Mouse (Mus musculus): Measurements from ENCODE around the gene Phf24. TPM values are rescaled to one million over a fixed set of nuclear protein-coding genes. Genes with fewer than 3 reads are reported as not detected.
A peak's percentile ranks its signal among the peaks of the same experiment; 100 is the strongest.

Gene Phf24
- polyA plus RNA-seq, 1 experiment = 0.10 TPM

DNA sequence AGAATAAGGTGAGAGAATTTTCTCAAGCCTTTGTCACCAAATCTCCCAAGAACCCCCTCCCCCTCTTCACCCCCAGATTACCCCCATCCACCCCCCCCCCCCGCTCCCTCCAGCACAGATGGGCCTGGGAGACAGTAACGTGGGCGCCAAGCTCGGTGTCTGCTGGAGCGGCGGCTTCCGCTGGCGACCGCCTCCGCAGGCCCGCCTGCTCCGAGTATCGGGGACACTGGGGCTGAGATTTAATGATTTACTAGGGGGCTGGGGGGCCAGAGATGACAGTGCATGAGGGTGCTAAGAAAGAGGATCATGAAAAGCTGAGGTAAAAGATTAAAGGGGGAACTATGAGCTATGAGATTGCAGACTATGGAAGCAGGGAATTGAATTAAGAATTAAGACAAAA lies 32.1 kb downstream of the Phf24 start:
- no peak for TF ChIP-seq POLR2A (IDR thresholded peaks at IDR 0.05; ENCODE audit: insufficient read depth, low read length)
- no peak for TF ChIP-seq CTCF (IDR thresholded peaks at IDR 0.05; ENCODE audit: low read depth, low read length)
- TF ChIP-seq EP300 (IDR thresholded peaks at IDR 0.05; ENCODE audit: insufficient read depth, low read depth, low read length) = no peak
- Histone ChIP-seq H3K27ac (ENCODE audit: insufficient read depth, low read length) (no peak overlapping the region), H3K9me3 (replicated peaks; ENCODE audit: control insufficient read depth, insufficient read depth, low read length, poor library complexity, severe bottlenecking) (no peaks in the 10 kb centered on the region), H3K9ac (ENCODE audit: low read depth, poor library complexity, severe bottlenecking) (no peak overlapping the region), H3K4me1 (ENCODE audit: control insufficient read depth, insufficient read depth, low read length) (peaks cover 4% of the 10 kb centered on the region), H3K27me3 (ENCODE audit: control insufficient read depth, insufficient read depth, low read length, poor library complexity, severe bottlenecking) (no peaks in the 10 kb centered on the region), H3K4me3 (ENCODE audit: low read depth, low read length) (no peak overlapping the region), H3K36me3 (ENCODE audit: control insufficient read depth, insufficient read depth, low read length, poor library complexity, severe bottlenecking) (no peaks in the 10 kb centered on the region)

DNA sequence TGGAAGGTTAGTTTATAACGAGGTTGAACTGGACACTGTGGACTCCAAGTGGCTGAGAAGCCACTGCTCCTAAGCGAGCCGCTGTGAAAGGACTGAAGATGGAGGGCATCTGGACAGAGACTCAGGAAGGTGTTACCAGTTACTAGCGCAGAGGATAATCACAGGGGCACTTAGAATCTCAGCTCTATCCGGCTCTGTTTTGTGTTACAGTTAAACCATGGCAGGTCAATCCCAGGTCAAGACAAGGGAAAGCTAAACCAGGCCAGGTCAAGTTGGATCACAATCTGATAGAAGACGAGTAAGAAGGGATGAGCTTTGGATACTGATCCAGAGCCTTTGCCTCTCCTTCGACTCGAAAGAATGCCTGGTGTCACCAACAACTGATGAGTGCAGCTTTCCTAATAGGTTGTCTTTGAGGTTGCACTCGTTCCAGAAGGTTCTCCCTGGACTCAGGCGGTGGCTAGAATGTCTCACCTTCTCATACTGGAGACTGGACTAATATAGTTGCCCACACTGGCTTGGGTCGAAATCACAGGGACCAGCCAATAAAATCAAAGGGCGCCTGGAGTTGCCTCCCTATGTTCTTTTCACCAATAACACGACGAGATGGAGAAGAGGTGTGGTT lies 32.7 kb downstream of the Phf24 start:
- H3K27ac ChIP-seq (ENCODE audit: insufficient read depth, low read length) = no peak overlapping the region
- H3K9ac ChIP-seq (ENCODE audit: low read depth, poor library complexity, severe bottlenecking) = peak overlapping the region; percentile 42
- H3K4me1 ChIP-seq (ENCODE audit: control insufficient read depth, insufficient read depth, low read length) = peaks cover 4% of the 10 kb centered on the region
- TF ChIP-seq POLR2A (IDR thresholded peaks at IDR 0.05; ENCODE audit: insufficient read depth, low read length) = no peak
- no peak for TF ChIP-seq EP300 (IDR thresholded peaks at IDR 0.05; ENCODE audit: insufficient read depth, low read depth, low read length)
- no peak for TF ChIP-seq CTCF (IDR thresholded peaks at IDR 0.05; ENCODE audit: low read depth, low read length)
- no peaks in the 10 kb centered on the region for H3K9me3 ChIP-seq (replicated peaks; ENCODE audit: control insufficient read depth, insufficient read depth, low read length, poor library complexity, severe bottlenecking)
- peak overlapping the region; percentile 63 for H3K4me3 ChIP-seq (ENCODE audit: low read depth, low read length)
- H3K27me3 ChIP-seq (ENCODE audit: control insufficient read depth, insufficient read depth, low read length, poor library complexity, severe bottlenecking) = no peaks in the 10 kb centered on the region
- no peaks in the 10 kb centered on the region for H3K36me3 ChIP-seq (ENCODE audit: control insufficient read depth, insufficient read depth, low read length, poor library complexity, severe bottlenecking)

DNA sequence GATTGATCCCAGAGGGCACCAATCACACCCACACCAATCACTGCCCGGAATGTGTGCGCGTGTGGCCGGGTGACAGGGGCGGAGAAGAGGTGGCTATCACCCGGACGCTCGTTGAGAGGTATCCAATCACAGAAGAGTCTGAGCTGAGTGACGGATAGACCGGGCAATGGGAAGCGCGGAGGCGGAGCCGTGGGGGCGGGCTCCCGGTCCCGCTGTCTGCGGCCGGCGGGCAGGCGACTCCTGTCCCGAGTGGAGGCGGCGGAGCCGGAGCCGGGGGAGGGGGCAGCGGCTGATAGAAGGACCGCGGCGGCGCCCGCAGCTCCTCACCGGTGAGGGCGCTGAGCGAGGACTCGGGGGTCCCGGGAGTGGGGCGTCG lies 33.2 kb downstream of the Phf24 start, which contains the start of gene Dnajb5:
TSS of gene Dnajb5 (plus strand) at position 139 of the 376 bp plus-strand sequence.
- peaks cover 4% of the 10 kb centered on the region for H3K4me1 ChIP-seq (ENCODE audit: control insufficient read depth, insufficient read depth, low read length)
- peak within 1 kb of the TSS; percentile 69 for H3K4me3 ChIP-seq (ENCODE audit: low read depth, low read length)
- H3K9ac ChIP-seq (ENCODE audit: low read depth, poor library complexity, severe bottlenecking) = peak within 1 kb of the TSS; percentile 88
- no peaks in the 10 kb centered on the region for H3K36me3 ChIP-seq (ENCODE audit: control insufficient read depth, insufficient read depth, low read length, poor library complexity, severe bottlenecking)
- no peaks in the 10 kb centered on the region for H3K27me3 ChIP-seq (ENCODE audit: control insufficient read depth, insufficient read depth, low read length, poor library complexity, severe bottlenecking)
- no peaks in the 10 kb centered on the region for H3K9me3 ChIP-seq (replicated peaks; ENCODE audit: control insufficient read depth, insufficient read depth, low read length, poor library complexity, severe bottlenecking)
- peak within 1 kb of the TSS; percentile 4; the same call in 1 of the 2 replicates for H3K27ac ChIP-seq (ENCODE audit: insufficient read depth, low read length)
- TF ChIP-seq EP300 (IDR thresholded peaks at IDR 0.05; ENCODE audit: insufficient read depth, low read depth, low read length) = no peak
- TF ChIP-seq CTCF (IDR thresholded peaks at IDR 0.05; ENCODE audit: low read depth, low read length) = no peak
- TF ChIP-seq POLR2A (IDR thresholded peaks at IDR 0.05; ENCODE audit: insufficient read depth, low read length) = no peak

DNA sequence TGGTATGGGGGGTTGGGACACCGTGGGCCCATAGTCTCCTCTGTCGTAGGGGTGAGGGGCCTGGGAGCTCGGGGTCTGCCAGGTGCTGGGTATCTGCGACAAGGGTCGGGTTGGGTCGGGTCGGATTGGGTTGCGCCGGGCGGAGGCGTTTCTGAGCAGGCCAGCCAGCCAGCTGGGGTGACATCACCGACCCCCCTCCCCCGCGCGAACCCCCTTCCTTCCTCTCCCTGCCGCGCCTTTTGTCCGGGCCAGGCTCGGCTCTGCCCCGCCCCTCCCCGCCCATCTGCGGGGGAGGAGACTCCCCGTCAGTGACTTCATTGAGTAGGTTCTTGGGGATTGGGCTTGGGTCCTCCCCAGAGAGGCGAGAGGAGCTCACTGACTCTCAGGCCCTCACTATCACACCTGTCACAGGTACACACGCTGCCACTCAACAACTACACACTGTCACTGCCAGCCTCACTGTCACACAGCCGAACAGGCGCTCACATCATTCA lies 33.7 kb downstream of the Phf24 start:
- H3K4me1 ChIP-seq (ENCODE audit: control insufficient read depth, insufficient read depth, low read length) = peaks cover 4% of the 10 kb centered on the region
- peak overlapping the region; percentile 4; the same call in 1 of the 2 replicates for H3K27ac ChIP-seq (ENCODE audit: insufficient read depth, low read length)
- no peaks in the 10 kb centered on the region for H3K27me3 ChIP-seq (ENCODE audit: control insufficient read depth, insufficient read depth, low read length, poor library complexity, severe bottlenecking)
- TF ChIP-seq POLR2A (IDR thresholded peaks at IDR 0.05; ENCODE audit: insufficient read depth, low read length) (no peak), EP300 (IDR thresholded peaks at IDR 0.05; ENCODE audit: insufficient read depth, low read depth, low read length) (no peak), CTCF (IDR thresholded peaks at IDR 0.05; ENCODE audit: low read depth, low read length) (no peak)
- H3K4me3 ChIP-seq (ENCODE audit: low read depth, low read length) = peak overlapping the region; percentile 69
- H3K9ac ChIP-seq (ENCODE audit: low read depth, poor library complexity, severe bottlenecking) = peak overlapping the region; percentile 88
- no peaks in the 10 kb centered on the region for H3K36me3 ChIP-seq (ENCODE audit: control insufficient read depth, insufficient read depth, low read length, poor library complexity, severe bottlenecking)
- no peaks in the 10 kb centered on the region for H3K9me3 ChIP-seq (replicated peaks; ENCODE audit: control insufficient read depth, insufficient read depth, low read length, poor library complexity, severe bottlenecking)

DNA sequence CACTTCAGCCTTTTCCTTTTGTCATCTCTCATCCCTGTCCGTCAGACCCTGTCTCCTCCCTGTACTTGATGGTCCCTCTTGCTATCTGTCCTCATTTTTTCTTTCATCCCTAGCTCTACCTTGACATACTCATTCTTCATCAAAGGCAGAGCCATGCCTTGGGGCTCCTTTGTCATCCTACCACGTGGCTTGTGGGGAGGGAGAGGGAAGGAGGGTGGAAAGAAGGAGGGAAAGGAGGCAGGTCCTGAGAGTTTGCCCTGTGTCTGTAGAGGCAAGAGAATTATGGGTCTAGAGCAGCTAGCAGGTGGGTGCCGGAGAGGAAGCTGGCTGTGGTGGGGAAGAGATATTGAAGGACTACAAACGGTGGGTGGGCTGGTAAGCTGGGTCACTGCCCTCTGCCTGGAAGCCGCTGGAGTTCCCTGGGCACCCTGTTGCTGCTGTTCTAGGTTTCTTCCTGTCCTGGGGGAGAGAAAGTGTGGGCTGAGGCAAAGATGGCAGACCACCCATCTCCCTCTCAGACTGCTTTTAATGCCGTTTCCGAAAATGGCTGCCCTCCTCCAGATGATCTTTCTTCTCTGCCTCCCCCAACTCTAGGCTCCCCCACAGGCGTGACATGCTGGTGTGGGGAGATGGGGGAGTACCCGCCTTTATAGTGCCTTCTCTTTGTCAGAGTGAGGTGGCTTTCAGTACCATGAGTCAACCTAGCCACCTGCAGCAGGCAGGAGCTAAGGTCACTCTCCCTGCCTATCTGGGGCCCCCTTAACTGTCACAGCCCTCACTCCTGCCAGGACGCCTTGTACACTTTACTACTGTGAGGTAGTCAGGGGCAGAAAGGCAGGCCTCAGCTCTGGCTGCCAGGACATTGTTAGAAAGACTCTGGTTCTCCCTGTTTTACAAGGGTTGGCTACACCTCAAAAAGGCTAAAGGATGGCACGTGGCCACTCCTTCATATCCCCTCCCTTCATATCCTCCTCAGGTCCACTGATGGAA lies 35.0 kb downstream of the Phf24 start:
- peaks cover 4% of the 10 kb centered on the region for H3K4me1 ChIP-seq (ENCODE audit: control insufficient read depth, insufficient read depth, low read length)
- TF ChIP-seq POLR2A (IDR thresholded peaks at IDR 0.05; ENCODE audit: insufficient read depth, low read length) = no peak
- no peak for TF ChIP-seq CTCF (IDR thresholded peaks at IDR 0.05; ENCODE audit: low read depth, low read length)
- no peak for TF ChIP-seq EP300 (IDR thresholded peaks at IDR 0.05; ENCODE audit: insufficient read depth, low read depth, low read length)
- H3K4me3 ChIP-seq (ENCODE audit: low read depth, low read length) = 0 out of 2 replicates have a peak overlapping the region, but pooled peaks have one; percentile 3
- no peaks in the 10 kb centered on the region for H3K36me3 ChIP-seq (ENCODE audit: control insufficient read depth, insufficient read depth, low read length, poor library complexity, severe bottlenecking)
- no peaks in the 10 kb centered on the region for H3K27me3 ChIP-seq (ENCODE audit: control insufficient read depth, insufficient read depth, low read length, poor library complexity, severe bottlenecking)
- peak overlapping the region; percentile 9; the same call in 1 of the 2 replicates for H3K9ac ChIP-seq (ENCODE audit: low read depth, poor library complexity, severe bottlenecking)
- H3K27ac ChIP-seq (ENCODE audit: insufficient read depth, low read length) = no peak overlapping the region
- H3K9me3 ChIP-seq (replicated peaks; ENCODE audit: control insufficient read depth, insufficient read depth, low read length, poor library complexity, severe bottlenecking) = no peaks in the 10 kb centered on the region

Data from ES-Bruce4 (cell line).